ENCODE assay signal across 9 mouse cellular contexts in genomic region chr16:78197252-78197896, GRCm38 (mm10).
DNase-seq lines count a peak whose midpoint lies in the region; ATAC-seq and TF ChIP-seq lines count a peak whose summit lies in the region.
"Had no signal": no experiment of that assay in that cellular context is flagged by ENCODE, and none has a peak within 500 bp of the region (broad histone marks: within the 10 kb centered on the region; RNA-seq: fewer than 3 reads in every experiment).

No protein-coding gene starts in this region.

- no peaks in the 10 kb centered on the region; a peak in 1 of 4 replicates for H3K27me3 ChIP-seq in MEL (ENCODE audit: control insufficient read depth in 1 of 2, insufficient read depth in 2 of 2, low read length in 2 of 2)
- H3K27me3 ChIP-seq in forebrain, embryonic 12.5 days = no peaks in the 10 kb centered on the region
- no peaks in the 10 kb centered on the region for H3K27me3 ChIP-seq in hindbrain, embryonic 15.5 days
- H3K27me3 ChIP-seq: limb, embryonic 15.5 days had no signal

- H3K79me2 ChIP-seq in MEL (ENCODE audit: control insufficient read depth, insufficient read depth, low read length, poor library complexity) = no peaks in the 10 kb centered on the region

- peak; percentile 89 for TF ChIP-seq RAD21 in MEL (IDR thresholded peaks at IDR 0.05; ENCODE audit: low read depth, low read length)

- peak; percentile 91 for DNase-seq in MEL (ENCODE audit: low read depth, low spot score)
- DNase-seq in brain, embryonic 14.5 days (ENCODE audit: low read depth) = peak; percentile 95
- peak; percentile 73 to 96 for DNase-seq in layer of hippocampus, postnatal 25 days (ENCODE audit: extremely low spot score in 1 of 2, low spot score in 1 of 2)
- DNase-seq in right cerebral cortex, postnatal 14 days = peak; percentile 94
- peak; percentile 60 to 84 for DNase-seq in urinary bladder, postnatal 4 days (ENCODE audit: low spot score in 2 of 2)

- peaks cover 0 to 9% of the 10 kb centered on the region in 2 experiments; a peak in 2 of 4 replicates for H3K4me1 ChIP-seq in MEL (ENCODE audit: control insufficient read depth in 1 of 2, insufficient read depth in 2 of 2, low read length in 2 of 2)
- no peaks in the 10 kb centered on the region for H3K4me1 ChIP-seq in forebrain, embryonic 12.5 days
- H3K4me1 ChIP-seq in hindbrain, embryonic 15.5 days (replicated peaks) = 0 out of 2 replicates have a peak, but pooled peaks cover 5% of the 10 kb centered on the region
- H3K4me1 ChIP-seq: limb, embryonic 15.5 days had no signal

- no peak for TF ChIP-seq EP300 in MEL (IDR thresholded peaks at IDR 0.05; ENCODE audit: low read depth in 1 of 2, low read length in 2 of 2)

- H3K9ac ChIP-seq in MEL (ENCODE audit: control insufficient read depth, low read depth, low read length, poor library complexity, severe bottlenecking) = no peak overlapping the region
- H3K9ac ChIP-seq in forebrain, embryonic 12.5 days = no peak overlapping the region
- no peak overlapping the region for H3K9ac ChIP-seq in hindbrain, embryonic 15.5 days
- H3K9ac ChIP-seq: limb, embryonic 15.5 days had no signal

- no peak overlapping the region for H3K4me2 ChIP-seq in forebrain, embryonic 12.5 days
- no peak overlapping the region for H3K4me2 ChIP-seq in hindbrain, embryonic 15.5 days
- H3K4me2 ChIP-seq: limb, embryonic 15.5 days had no signal

- peak; percentile 45; the same call in 1 of the 2 replicates for ATAC-seq in forebrain, embryonic 12.5 days (ENCODE audit: low FRiP score)
- ATAC-seq in hindbrain, embryonic 15.5 days (ENCODE audit: low FRiP score, low read depth) = 0 out of 2 replicates have a peak, but pooled peaks have one; percentile 30
- peak; percentile 74 for ATAC-seq in megakaryocyte, adult 5-6 weeks (ENCODE audit: poor library complexity, severe bottlenecking)

- no peak overlapping the region; a peak in 1 of 4 replicates for H3K4me3 ChIP-seq in MEL (ENCODE audit: control insufficient read depth in 1 of 2, insufficient read depth in 1 of 2, low read depth in 2 of 2, low read length in 2 of 2)
- H3K4me3 ChIP-seq in forebrain, embryonic 12.5 days (replicated peaks) = no peak overlapping the region
- no peak overlapping the region for H3K4me3 ChIP-seq in hindbrain, embryonic 15.5 days
- H3K4me3 ChIP-seq: limb, embryonic 15.5 days had no signal

- TF ChIP-seq CTCF in MEL (IDR thresholded peaks at IDR 0.05 in 2 of 3, conservative IDR thresholded peaks at IDR 0.05 in 1 of 3; ENCODE audit: control insufficient read depth in 1 of 3, insufficient read depth in 1 of 3, low read depth in 2 of 3, low read length in 3 of 3, poor library complexity in 1 of 3, severe bottlenecking in 1 of 3) = peak; percentile 59 to 88 (median 72)
- TF ChIP-seq CTCF in brain, embryonic 14.5 days (IDR thresholded peaks at IDR 0.05; ENCODE audit: borderline replicate concordance, extremely low read depth, insufficient read depth, insufficient read length) = peak; percentile 75; the same call in 1 of the 2 replicates

- 13% methylated on average over 10 of the region's 10 CpGs for WGBS in forebrain, embryonic 12.5 days
- 13% methylated on average over 10 of the region's 10 CpGs for WGBS in hindbrain, embryonic 15.5 days

- H3K9me3 ChIP-seq in MEL (replicated peaks; ENCODE audit: insufficient read depth, low read length) = no peaks in the 10 kb centered on the region
- no peaks in the 10 kb centered on the region for H3K9me3 ChIP-seq in forebrain, embryonic 12.5 days
- no peaks in the 10 kb centered on the region for H3K9me3 ChIP-seq in hindbrain, embryonic 15.5 days
- H3K9me3 ChIP-seq: limb, embryonic 15.5 days had no signal

- peaks cover 0 to 7% of the 10 kb centered on the region in 2 experiments; a peak in 2 of 4 replicates for H3K36me3 ChIP-seq in MEL (ENCODE audit: control insufficient read depth in 1 of 2, insufficient read depth in 2 of 2, low read length in 2 of 2)
- no peaks in the 10 kb centered on the region for H3K36me3 ChIP-seq in forebrain, embryonic 12.5 days (replicated peaks)
- no peaks in the 10 kb centered on the region for H3K36me3 ChIP-seq in hindbrain, embryonic 15.5 days
- H3K36me3 ChIP-seq: limb, embryonic 15.5 days had no signal

- no peak for TF ChIP-seq POLR2A in MEL (IDR thresholded peaks at IDR 0.05; ENCODE audit: control insufficient read depth in 1 of 2, insufficient read depth in 1 of 2, low read depth in 1 of 2, low read length in 2 of 2, poor library complexity in 1 of 2)
- TF ChIP-seq POLR2A in brain, embryonic 14.5 days (IDR thresholded peaks at IDR 0.05; ENCODE audit: borderline replicate concordance, extremely low read depth, insufficient read depth, insufficient read length, poor library complexity, severe bottlenecking) = no peak

- H3K27ac ChIP-seq in MEL (ENCODE audit: control insufficient read depth, low read depth, low read length) = no peak overlapping the region
- H3K27ac ChIP-seq in forebrain, embryonic 12.5 days = no peak overlapping the region
- H3K27ac ChIP-seq in hindbrain, embryonic 15.5 days (replicated peaks) = no peak overlapping the region
- H3K27ac ChIP-seq: limb, embryonic 15.5 days had no signal

TF ChIP-seq in MEL, 35 proteins besides CTCF, POLR2A, EP300 and RAD21:
- TF ChIP-seq TBP (IDR thresholded peaks at IDR 0.05; ENCODE audit: low read depth, low read length) = no peak
- peak; percentile 29 for TF ChIP-seq SIN3A (IDR thresholded peaks at IDR 0.05; ENCODE audit: low read length)
- peak; percentile 90 for TF ChIP-seq SMC3 (IDR thresholded peaks at IDR 0.05; ENCODE audit: low read depth, low read length)
- TF ChIP-seq MYB (IDR thresholded peaks at IDR 0.05; ENCODE audit: low read depth, low read length) = no peak
- no peak for TF ChIP-seq ZKSCAN1 (IDR thresholded peaks at IDR 0.05; ENCODE audit: low read depth, low read length)
- no peak for TF ChIP-seq TAL1 (IDR thresholded peaks at IDR 0.05; ENCODE audit: low read length)
- no peak for TF ChIP-seq MAX (IDR thresholded peaks at IDR 0.05; ENCODE audit: low read length)
- TF ChIP-seq E2F4 (IDR thresholded peaks at IDR 0.05; ENCODE audit: borderline replicate concordance, low read depth, low read length) = no peak
- TF ChIP-seq ZC3H11A (IDR thresholded peaks at IDR 0.05; ENCODE audit: low read depth, low read length) = peak; percentile 73
- no peak for TF ChIP-seq NRF1 (IDR thresholded peaks at IDR 0.05; ENCODE audit: insufficient read depth, low read depth, low read length, poor library complexity, severe bottlenecking)
- TF ChIP-seq TCF12 (IDR thresholded peaks at IDR 0.05; ENCODE audit: low read depth, low read length) = no peak
- TF ChIP-seq ZNF384 (IDR thresholded peaks at IDR 0.05; ENCODE audit: low read depth, low read length) = peak; percentile 66
